Mouse (Mus musculus): ENCODE measurements around the gene Omp. TPM values are rescaled to one million over a fixed set of nuclear protein-coding genes. Genes with fewer than 3 reads are reported as not detected.

Gene Omp
- total RNA-seq, 2 experiments from 2014 or later: 0.32 to 0.36 TPM

GRCm38 (mm10) chr7:98142247-98142646 lies 3.1 kb downstream of the Omp start:
- DNase-seq (ENCODE audit: low spot score in 2 of 2): no peak

DNA sequence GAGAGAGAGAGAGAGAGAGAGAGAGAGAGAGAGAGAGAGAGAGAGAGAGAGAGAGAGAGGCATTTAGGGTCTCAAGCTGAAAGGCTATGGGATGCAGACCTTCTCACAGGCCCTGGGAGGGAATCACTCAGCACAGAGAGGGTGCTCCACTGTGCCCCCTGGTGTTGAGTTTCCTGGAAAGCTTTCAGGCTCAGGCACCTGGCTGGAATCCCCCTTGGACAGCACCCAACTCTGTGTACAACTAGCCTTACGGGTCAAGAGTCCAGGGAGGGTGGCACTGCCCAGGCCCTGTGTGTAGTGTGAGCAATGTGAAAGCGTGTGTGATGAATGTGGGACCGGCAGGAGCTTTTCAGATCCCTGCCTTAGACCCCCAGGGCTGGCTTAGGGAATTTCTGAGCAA lies 4.1 kb downstream of the Omp start:
- no peak for DNase-seq (ENCODE audit: low spot score in 2 of 2)

DNA sequence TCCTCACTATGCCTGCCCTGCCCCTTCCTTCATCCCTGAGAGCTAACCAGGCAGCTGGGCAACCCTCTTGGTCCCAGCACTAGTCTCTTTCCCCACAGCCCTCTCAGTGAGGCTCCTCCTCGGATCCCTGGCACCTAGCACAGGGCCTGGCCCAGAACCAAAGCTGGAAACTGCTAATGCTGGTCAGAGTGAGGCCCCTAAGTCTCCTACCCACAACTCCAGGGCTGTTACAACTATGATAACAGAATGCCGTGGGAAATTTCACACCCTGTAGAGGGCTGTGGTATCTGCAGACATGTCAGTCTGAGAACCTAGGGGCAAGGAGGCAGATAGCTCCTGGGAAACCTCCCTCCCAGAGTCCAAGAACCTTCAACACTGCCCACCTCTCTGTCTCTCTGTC lies 4.7 kb downstream of the Omp start:
- no peak for DNase-seq (ENCODE audit: low spot score in 2 of 2)

DNA sequence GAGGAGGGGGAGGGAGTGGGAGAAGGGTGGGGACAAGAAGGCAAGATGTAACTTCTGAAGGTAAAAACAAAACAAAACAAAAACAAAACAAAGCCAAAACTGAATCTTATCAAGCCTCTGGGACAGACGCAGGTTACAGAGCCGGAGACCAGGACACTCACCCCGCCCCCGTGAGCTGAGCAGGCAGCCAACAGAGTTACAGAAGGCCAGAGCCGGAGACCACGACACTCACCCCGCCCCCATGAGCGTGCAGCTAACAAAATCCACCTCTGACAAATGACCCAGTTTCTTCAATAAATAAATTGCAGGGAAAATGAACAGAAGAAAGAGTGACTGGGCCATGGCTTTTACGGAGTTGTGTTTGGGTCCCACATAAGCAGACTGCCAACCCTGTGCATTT lies 6.1 kb downstream of the Omp start:
- no peak for DNase-seq (ENCODE audit: low spot score in 2 of 2)

DNA sequence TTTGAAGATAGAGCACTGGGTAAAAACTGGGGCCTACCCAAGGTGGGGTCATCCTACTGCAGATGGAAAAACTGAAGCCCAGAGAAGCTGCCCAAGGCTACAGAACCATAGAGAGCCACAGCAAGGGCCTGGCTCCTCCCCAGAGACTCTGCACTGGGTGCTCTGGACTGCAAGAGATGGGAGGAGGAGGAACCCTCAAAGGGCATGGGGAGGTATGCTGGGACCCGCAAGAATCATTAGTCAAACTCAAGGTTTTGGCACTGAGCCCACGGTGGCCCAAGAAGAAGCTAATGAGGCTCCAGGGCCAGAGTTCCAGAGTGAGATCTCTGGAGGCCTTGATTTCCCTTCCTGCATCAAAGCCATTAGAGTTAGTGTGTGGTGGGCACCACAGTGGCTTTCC lies 7.3 kb downstream of the Omp start:
- DNase-seq (ENCODE audit: low spot score in 2 of 2): no peak

DNA sequence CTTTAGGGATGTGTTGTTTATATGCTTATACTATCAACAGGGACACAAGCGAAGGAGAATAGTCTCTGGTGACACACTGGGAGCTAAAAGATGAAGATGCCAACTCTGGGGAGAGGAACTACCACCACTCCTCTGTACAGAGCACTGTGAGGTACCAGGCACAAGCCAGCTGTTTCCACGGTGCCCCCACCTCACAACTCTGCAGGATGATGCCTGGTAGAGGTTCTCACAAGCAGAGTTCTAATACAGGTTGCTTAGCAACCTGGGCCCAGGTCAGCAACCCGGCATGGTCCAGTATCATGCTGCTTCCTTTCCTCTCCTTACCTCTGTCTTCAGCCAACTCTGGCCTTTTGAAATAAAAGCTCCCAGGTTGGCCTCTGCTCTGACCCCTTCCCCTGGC lies 7.7 kb downstream of the Omp start:
- no peak for DNase-seq (ENCODE audit: low spot score in 2 of 2)

- no peak for DNase-seq (ENCODE audit: low spot score in 2 of 2)
Measured at GRCm38 (mm10) chr7:98131751-98132150, 13.6 kb downstream of the Omp start.

DNA sequence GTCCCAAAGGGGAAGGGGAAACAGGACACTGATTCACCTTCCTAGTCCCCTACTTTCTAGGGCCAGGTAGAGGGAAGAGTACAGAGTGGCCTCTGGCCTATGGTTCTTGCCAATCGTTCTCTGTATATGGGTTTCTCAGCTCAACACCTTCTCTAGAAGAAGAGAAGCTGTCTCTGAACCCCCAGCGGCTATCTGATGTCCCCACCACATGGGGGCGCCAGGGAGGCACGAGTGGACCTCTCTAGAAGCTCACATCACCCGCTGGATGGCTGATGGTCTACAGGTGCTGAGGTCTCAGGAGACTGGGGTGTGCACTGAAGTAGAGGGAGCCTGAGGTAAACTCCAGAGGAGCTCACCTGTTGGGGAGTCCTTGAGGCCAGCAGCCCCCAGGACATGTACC lies 19.8 kb downstream of the Omp start:
- peak in 1 of 2 experiments; percentile 54 for DNase-seq (ENCODE audit: low spot score in 2 of 2)

DNA sequence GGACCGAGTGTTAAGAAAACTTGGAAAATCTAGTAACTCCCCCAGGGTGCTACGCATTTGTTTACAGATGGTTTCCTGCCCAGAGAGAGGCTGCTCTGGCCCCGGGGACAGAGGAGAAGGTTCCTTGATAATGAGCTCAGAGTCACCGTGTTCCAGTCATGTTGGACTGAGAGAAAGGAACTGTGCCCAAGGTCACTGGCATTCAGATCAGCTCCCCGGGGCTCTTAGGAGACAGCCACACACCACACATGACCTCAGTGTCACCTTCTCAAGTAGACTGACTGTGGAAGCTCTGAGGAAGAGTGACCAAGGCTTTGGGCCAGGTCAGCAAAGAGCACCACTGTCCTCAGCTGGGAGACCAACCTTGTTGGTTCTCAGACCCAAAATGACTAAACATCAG lies 20.6 kb downstream of the Omp start:
- DNase-seq (ENCODE audit: low spot score in 2 of 2): no peak

- DNase-seq (ENCODE audit: low spot score in 2 of 2): no peak
Measured at GRCm38 (mm10) chr7:98121673-98122072, 23.6 kb downstream of the Omp start.

DNA sequence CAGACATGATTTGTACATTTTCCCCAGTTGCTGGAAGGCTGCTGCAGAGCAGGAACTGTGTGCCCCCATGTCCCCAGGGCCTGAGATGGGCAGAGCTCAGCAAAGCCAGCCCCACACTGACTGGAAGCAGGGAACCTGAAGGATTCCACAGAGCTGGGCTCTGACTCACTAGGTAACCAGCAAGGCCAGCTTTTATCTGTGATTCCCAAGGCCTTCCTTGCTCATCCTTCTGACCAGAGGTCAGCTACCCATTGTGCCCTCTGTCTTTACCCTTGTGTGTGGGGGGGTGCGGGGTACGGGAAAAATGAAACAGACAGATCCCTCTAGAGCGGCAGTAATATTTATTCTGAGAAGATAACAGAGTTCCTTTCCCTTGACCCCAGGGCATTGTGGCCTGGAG lies 24.1 kb downstream of the Omp start:
- DNase-seq (ENCODE audit: low spot score in 2 of 2): no peak

GRCm38 (mm10) chr7:98120325-98120724 lies 25.0 kb downstream of the Omp start:
- DNase-seq (ENCODE audit: low spot score in 2 of 2): peak in 1 of 2 experiments; percentile 61

GRCm38 (mm10) chr7:98119961-98120232 lies 25.4 kb downstream of the Omp start:
- no peak for DNase-seq (ENCODE audit: low spot score in 2 of 2)

DNA sequence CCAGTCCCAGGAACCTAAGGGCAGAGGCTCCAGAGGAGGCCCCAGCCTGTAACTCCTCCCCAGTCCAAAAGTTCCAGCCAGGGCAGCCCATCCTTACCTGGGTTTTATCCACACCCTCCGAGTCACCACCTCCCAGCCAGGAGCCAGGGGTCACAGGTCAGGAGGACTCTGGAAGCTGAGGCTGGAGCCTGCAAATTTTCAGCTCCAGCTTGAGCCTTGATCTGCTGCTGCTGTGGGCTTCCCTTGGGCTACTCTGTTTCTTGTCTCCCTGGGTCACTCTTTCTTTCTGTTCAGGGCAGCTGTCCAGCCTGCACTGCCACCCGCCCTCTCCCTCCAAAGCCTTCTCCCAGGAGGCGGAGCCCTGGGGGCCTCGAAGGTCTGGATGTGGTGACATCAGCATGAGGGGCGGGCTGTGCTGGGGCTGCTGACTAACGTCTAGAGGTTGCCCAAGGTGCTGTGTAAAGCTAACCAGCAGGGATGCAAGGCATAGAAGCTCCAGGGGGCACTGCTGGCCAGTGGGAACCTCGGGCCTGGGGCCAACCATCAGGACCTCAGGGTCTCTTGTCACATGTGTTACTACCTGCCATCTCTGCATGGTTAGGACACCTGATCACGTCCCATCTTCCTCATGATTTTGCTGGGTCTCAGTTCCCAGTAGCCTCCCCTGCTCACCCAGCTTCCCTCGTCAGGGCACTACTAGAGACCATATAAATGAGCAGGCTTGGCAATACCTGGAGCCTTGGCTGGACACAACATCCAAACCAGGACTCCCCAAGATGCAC lies 25.9 kb downstream of the Omp start, which contains the start of gene Myo7a:
Myo7a (minus strand) TSS at position 346 of the 782 bp plus-strand sequence.
- no peak for DNase-seq (ENCODE audit: low spot score in 2 of 2)

DNA sequence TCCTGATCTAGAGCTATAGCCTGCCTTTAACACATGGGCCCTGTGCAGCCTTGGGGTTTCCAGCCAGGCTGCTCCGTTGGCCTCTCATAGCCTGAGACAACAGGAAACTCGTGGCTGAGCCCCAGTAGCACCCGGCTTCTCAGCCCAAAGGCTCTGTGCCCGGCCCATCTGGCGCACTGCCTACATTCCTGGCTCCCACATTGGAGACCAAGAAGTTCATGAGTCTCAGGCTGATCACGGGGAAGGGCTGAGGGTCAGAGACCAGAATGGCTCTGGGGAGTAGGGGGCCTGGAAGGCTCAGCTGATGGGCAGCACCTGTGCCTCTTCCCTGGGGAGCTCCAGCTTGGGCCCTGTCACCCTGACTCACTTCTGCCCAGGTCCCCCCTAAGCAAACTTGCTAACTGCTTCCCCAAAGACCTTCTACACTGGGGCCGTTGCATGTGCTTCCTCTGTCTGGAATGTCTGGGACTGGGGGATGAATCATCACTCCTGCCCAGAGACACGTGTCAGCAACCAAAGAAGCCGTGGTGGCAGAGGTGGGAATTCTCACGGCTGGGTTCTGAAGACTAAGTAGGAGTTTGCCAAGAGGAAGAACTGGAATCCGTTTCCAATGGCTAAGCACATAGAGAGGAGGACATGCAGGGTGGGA lies 28.2 kb downstream of the Omp start:
- DNase-seq (ENCODE audit: low spot score in 2 of 2): peak in 1 of 2 experiments; percentile 83

- no peak for DNase-seq (ENCODE audit: low spot score in 2 of 2)
Measured at GRCm38 (mm10) chr7:98114656-98115055, 30.6 kb downstream of the Omp start.

GRCm38 (mm10) chr7:98111233-98111632 lies 34.1 kb downstream of the Omp start:
- DNase-seq (ENCODE audit: low spot score in 2 of 2): no peak

- no peak for DNase-seq (ENCODE audit: low spot score in 2 of 2)
Measured at GRCm38 (mm10) chr7:98109771-98110170, 35.5 kb downstream of the Omp start.

GRCm38 (mm10) chr7:98108636-98109430 lies 36.5 kb downstream of the Omp start:
- DNase-seq (ENCODE audit: low spot score in 2 of 2): no peak

- no peak for DNase-seq (ENCODE audit: low spot score in 2 of 2)
Measured at GRCm38 (mm10) chr7:98106272-98106671, 39.0 kb downstream of the Omp start.

DNA sequence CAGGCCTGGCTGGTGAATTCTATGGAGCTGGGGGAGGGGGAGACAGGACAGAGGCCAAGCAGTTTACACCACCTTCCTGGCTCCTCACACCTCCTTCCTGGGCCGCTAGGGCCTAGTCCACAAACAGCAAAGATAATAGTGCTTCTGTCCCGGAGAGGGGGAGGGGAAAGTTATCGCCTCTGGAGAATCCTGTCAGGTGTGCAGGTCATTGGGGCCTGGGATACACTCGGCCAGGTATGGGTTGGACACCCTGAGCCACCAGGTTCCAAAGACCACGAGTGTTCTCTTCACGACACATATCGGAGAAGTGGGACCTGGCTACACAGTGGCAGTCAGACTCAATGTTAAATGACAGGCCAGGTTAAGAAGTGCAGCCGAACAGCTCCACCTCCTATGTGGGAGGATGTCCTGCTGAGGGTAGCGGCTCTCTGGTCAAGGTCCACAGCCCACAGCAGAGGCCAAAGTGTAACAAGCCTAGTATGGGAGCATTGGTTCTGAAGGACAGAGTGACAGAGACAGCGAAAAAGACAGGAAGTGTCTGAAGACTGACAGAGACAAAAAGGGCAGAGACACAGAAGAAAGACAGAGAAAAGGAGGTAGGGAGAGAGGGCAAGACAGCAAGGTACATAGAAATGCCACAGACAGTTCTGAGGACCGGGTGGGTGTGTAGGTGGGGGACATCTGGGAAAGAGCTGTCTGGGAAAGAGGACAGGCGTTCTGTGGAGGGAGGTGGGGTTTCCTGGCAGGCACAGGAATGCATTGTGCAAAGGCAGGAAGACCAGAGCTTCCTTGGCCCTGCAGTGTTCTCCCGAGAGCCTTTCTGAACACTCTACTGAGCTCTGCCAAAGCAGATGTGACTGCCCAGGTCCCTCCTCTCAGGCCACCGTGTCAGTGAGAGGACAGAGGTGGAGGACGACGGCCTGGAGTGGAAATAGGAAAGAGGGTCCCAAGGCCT lies 40.5 kb downstream of the Omp start:
- DNase-seq (ENCODE audit: low spot score in 2 of 2): no peak
